Mouse (Mus musculus) liver, embryonic 13.5 days (tissue): Measurements from ENCODE around the gene Cacna1b. TPM values are rescaled to one million over a fixed set of nuclear protein-coding genes. Genes with fewer than 3 reads are reported as not detected.

Experiments
- ATAC-seq: fragments of 200-750 bp; cut with Nextera tagmentation; 2 replicates; pipeline ENCODE4 v1.8.0; 2017; ENCODE audit warnings: low read depth, mild to moderate bottlenecking, moderate number of reproducible peaks, moderate library complexity
- DNase-seq: peaks from one replicate; pipeline ENCODE4 v3.0.0; 2022
- H3K27ac ChIP-seq: fragments of 300-500 bp; sonication (generic); 2 replicates; pipeline ENCODE4 v1.5.1; 2015; ENCODE audit warnings: moderate library complexity, mild to moderate bottlenecking, inconsistent platforms
- H3K27me3 ChIP-seq: fragments of 300-500 bp; sonication (generic); 2 replicates; pipeline ENCODE4 v1.6.1; 2015; ENCODE audit warnings: mild to moderate bottlenecking, inconsistent platforms
- H3K36me3 ChIP-seq: fragments of 300-500 bp; sonication (generic); 2 replicates; pipeline ENCODE4 v1.6.1; 2015; ENCODE audit warnings: mild to moderate bottlenecking, inconsistent platforms
- H3K4me1 ChIP-seq: fragments of 300-500 bp; sonication (generic); replicated peaks from 2 replicates; pipeline ENCODE4 v1.6.1; 2015; ENCODE audit warnings: inconsistent platforms
- H3K4me2 ChIP-seq: fragments of 300-500 bp; sonication (generic); 2 replicates; pipeline ENCODE4 v1.6.1; 2015; ENCODE audit warnings: inconsistent platforms, mild to moderate bottlenecking, moderate library complexity
- H3K4me3 ChIP-seq: fragments of 300-500 bp; sonication (generic); replicated peaks from 2 replicates; pipeline ENCODE4 v1.5.1; 2015; ENCODE audit warnings: mild to moderate bottlenecking, inconsistent platforms
- H3K9ac ChIP-seq: fragments of 300-500 bp; sonication (generic); 2 replicates; pipeline ENCODE4 v1.6.1; 2015; ENCODE audit warnings: mild to moderate bottlenecking, inconsistent platforms
- H3K9me3 ChIP-seq: fragments of 300-500 bp; sonication (generic); replicated peaks from 2 replicates; pipeline ENCODE4 v1.6.1; 2016; ENCODE audit warnings: inconsistent platforms
- WGBS: fragments of 180-500 bp; shearing (Covaris S2); methylation state at CpG from one replicate; pipeline ENCODE4 v1.1.7; 2015; ENCODE audit not compliant: insufficient replicate concordance; 5-methylcytosine and 5-hydroxymethylcytosine counted together
- polyA plus RNA-seq: library from polyadenylated mRNA; unstranded; fragments of >200 nt; fragmentation: Nextera tagmentation; extraction: Ambion mirVana; gene quantifications from 2 replicates; pipeline ENCODE4 v1.2.1, GENCODE M21; 2015

Gene Cacna1b
- polyA plus RNA-seq, 1 experiment from 2014 or later, result 0.03 TPM

GRCm38 (mm10) chr2:24717963-24718362 is 45.0 kb downstream of the Cacna1b start:
- 54% methylated on average over 7 of the region's 7 CpGs for WGBS
- Histone ChIP-seq H3K9me3 (no peaks in the 10 kb centered on the region), H3K4me3 (no peak overlapping the region), H3K36me3 (no peaks in the 10 kb centered on the region), H3K4me1 (no peaks in the 10 kb centered on the region), H3K27me3 (no peaks in the 10 kb centered on the region), H3K4me2 (no peak overlapping the region), H3K27ac (no peak overlapping the region), H3K9ac (no peak overlapping the region)
- DNase-seq (no peak), ATAC-seq (no peak)

- WGBS, result 73% methylated on average over 4 of the region's 4 CpGs
- Histone ChIP-seq H3K4me2 (no peak overlapping the region), H3K36me3 (no peaks in the 10 kb centered on the region), H3K9me3 (no peaks in the 10 kb centered on the region), H3K4me3 (no peak overlapping the region), H3K27me3 (no peaks in the 10 kb centered on the region), H3K27ac (no peak overlapping the region), H3K4me1 (no peaks in the 10 kb centered on the region), H3K9ac (no peak overlapping the region)
- no peak for ATAC-seq
- DNase-seq, result no peak
These were observed 45.5 kb downstream of the Cacna1b start for GRCm38 (mm10) chr2:24717461-24717860.

- no peaks in the 10 kb centered on the region for H3K36me3 ChIP-seq
- H3K27ac ChIP-seq, result no peak overlapping the region
- WGBS, result 72% methylated on average over 10 of the region's 10 CpGs
- no peaks in the 10 kb centered on the region for H3K4me1 ChIP-seq
- DNase-seq (no peak), ATAC-seq (no peak)
- H3K27me3 ChIP-seq, result no peaks in the 10 kb centered on the region
- H3K9ac ChIP-seq, result no peak overlapping the region
- no peak overlapping the region for H3K4me3 ChIP-seq
- H3K9me3 ChIP-seq, result no peaks in the 10 kb centered on the region
- H3K4me2 ChIP-seq, result no peak overlapping the region
These were observed 57.0 kb downstream of the Cacna1b start for GRCm38 (mm10) chr2:24705929-24706328.

GRCm38 (mm10) chr2:24702208-24702957 is 60.6 kb downstream of the Cacna1b start:
- Histone ChIP-seq H3K27me3 (no peaks in the 10 kb centered on the region), H3K4me3 (no peak overlapping the region), H3K9ac (no peak overlapping the region), H3K36me3 (no peaks in the 10 kb centered on the region), H3K27ac (no peak overlapping the region), H3K9me3 (no peaks in the 10 kb centered on the region), H3K4me1 (no peaks in the 10 kb centered on the region), H3K4me2 (no peak overlapping the region)
- no peak for DNase-seq
- ATAC-seq, result no peak
- WGBS, result 58% methylated on average over 3 of the region's 3 CpGs

- Histone ChIP-seq H3K36me3 (no peaks in the 10 kb centered on the region), H3K9me3 (no peaks in the 10 kb centered on the region), H3K27me3 (no peaks in the 10 kb centered on the region), H3K27ac (no peak overlapping the region), H3K4me3 (no peak overlapping the region), H3K4me1 (no peaks in the 10 kb centered on the region), H3K4me2 (no peak overlapping the region), H3K9ac (no peak overlapping the region)
- no peak for ATAC-seq
- no peak for DNase-seq
- 57% methylated on average over 8 of the region's 8 CpGs for WGBS
These were observed 65.5 kb downstream of the Cacna1b start for GRCm38 (mm10) chr2:24697281-24697980.

- H3K36me3 ChIP-seq, result no peaks in the 10 kb centered on the region
- H3K9me3 ChIP-seq, result no peaks in the 10 kb centered on the region
- no peak overlapping the region for H3K4me3 ChIP-seq
- H3K4me2 ChIP-seq, result no peak overlapping the region
- 80% methylated on average over 2 of the region's 2 CpGs for WGBS
- H3K27me3 ChIP-seq, result no peaks in the 10 kb centered on the region
- no peak overlapping the region for H3K27ac ChIP-seq
- DNase-seq (no peak), ATAC-seq (no peak)
- no peaks in the 10 kb centered on the region for H3K4me1 ChIP-seq
- no peak overlapping the region for H3K9ac ChIP-seq
These were observed 70.6 kb downstream of the Cacna1b start for GRCm38 (mm10) chr2:24692371-24692770.

GRCm38 (mm10) chr2:24690356-24690755 is 72.6 kb downstream of the Cacna1b start:
- no peak overlapping the region for H3K27ac ChIP-seq
- H3K4me1 ChIP-seq, result no peaks in the 10 kb centered on the region
- H3K9me3 ChIP-seq, result no peaks in the 10 kb centered on the region
- no peak overlapping the region for H3K4me3 ChIP-seq
- no peaks in the 10 kb centered on the region for H3K27me3 ChIP-seq
- 71% methylated on average over 2 of the region's 2 CpGs for WGBS
- H3K36me3 ChIP-seq, result no peaks in the 10 kb centered on the region
- H3K9ac ChIP-seq, result no peak overlapping the region
- DNase-seq (no peak), ATAC-seq (no peak)
- no peak overlapping the region for H3K4me2 ChIP-seq

- no peak for ATAC-seq
These were observed 77.6 kb downstream of the Cacna1b start for GRCm38 (mm10) chr2:24685347-24685746.

GRCm38 (mm10) chr2:24684796-24685195 is 78.2 kb downstream of the Cacna1b start:
- no peak overlapping the region for H3K4me3 ChIP-seq
- ATAC-seq (no peak), DNase-seq (no peak)
- 76% methylated on average over 4 of the region's 4 CpGs for WGBS
- no peak overlapping the region for H3K4me2 ChIP-seq
- 0 out of 2 replicates have a peak, but pooled peaks cover 3% of the 10 kb centered on the region for H3K27me3 ChIP-seq
- H3K9me3 ChIP-seq, result no peaks in the 10 kb centered on the region
- no peak overlapping the region for H3K27ac ChIP-seq
- H3K36me3 ChIP-seq, result no peaks in the 10 kb centered on the region
- no peak overlapping the region for H3K9ac ChIP-seq
- no peaks in the 10 kb centered on the region for H3K4me1 ChIP-seq

More at GRCm38 (mm10) chr2:24685347-24685746, 77.6 kb downstream of the Cacna1b start:
- Histone ChIP-seq H3K9me3 (no peaks in the 10 kb centered on the region), H3K4me2 (no peak overlapping the region), H3K9ac (no peak overlapping the region), H3K36me3 (no peaks in the 10 kb centered on the region), H3K4me1 (no peaks in the 10 kb centered on the region), H3K27ac (no peak overlapping the region), H3K4me3 (no peak overlapping the region), H3K27me3 (no peaks in the 10 kb centered on the region)
- 52% methylated on average over 5 of the region's 5 CpGs for WGBS
- DNase-seq, result no peak

- no peak overlapping the region for H3K9ac ChIP-seq
- ATAC-seq (no peak), DNase-seq (no peak)
- H3K27ac ChIP-seq, result no peak overlapping the region
- H3K4me3 ChIP-seq, result no peak overlapping the region
- H3K27me3 ChIP-seq, result 0 out of 2 replicates have a peak, but pooled peaks cover 14% of the 10 kb centered on the region
- WGBS, result 51% methylated on average over 3 of the region's 3 CpGs
- no peaks in the 10 kb centered on the region for H3K36me3 ChIP-seq
- no peaks in the 10 kb centered on the region for H3K9me3 ChIP-seq
- no peak overlapping the region for H3K4me2 ChIP-seq
- no peaks in the 10 kb centered on the region for H3K4me1 ChIP-seq
These were observed 79.7 kb downstream of the Cacna1b start for GRCm38 (mm10) chr2:24683266-24683665.

GRCm38 (mm10) chr2:24680731-24681130 is 82.2 kb downstream of the Cacna1b start:
- H3K27ac ChIP-seq, result no peak overlapping the region
- H3K4me2 ChIP-seq, result no peak overlapping the region
- WGBS, result 86% methylated on average over 1 of the region's 1 CpGs

More at GRCm38 (mm10) chr2:24680731-24681130, 82.2 kb downstream of the Cacna1b start:
- DNase-seq, result no peak
- ATAC-seq, result no peak
- H3K4me3 ChIP-seq, result no peak overlapping the region
- H3K4me1 ChIP-seq, result no peaks in the 10 kb centered on the region
- H3K9ac ChIP-seq, result no peak overlapping the region
- no peaks in the 10 kb centered on the region for H3K36me3 ChIP-seq
- no peaks in the 10 kb centered on the region for H3K9me3 ChIP-seq
- 0 out of 2 replicates have a peak, but pooled peaks cover 14% of the 10 kb centered on the region for H3K27me3 ChIP-seq
